ENCODE assay signal across 11 mouse cellular contexts in genomic region chr1:20867241-20867902, GRCm38 (mm10). TPM values are rescaled to one million over a fixed set of nuclear protein-coding genes. Genes with fewer than 3 reads are reported as not detected.
A peak's percentile ranks its signal among the peaks of the same experiment; 100 is the strongest.
DNase-seq lines count a peak whose midpoint lies in the region; ATAC-seq and TF ChIP-seq lines count a peak whose summit lies in the region.
"Had no signal": no experiment of that assay in that cellular context is flagged by ENCODE, and none has a peak within 500 bp of the region (broad histone marks: within the 10 kb centered on the region; RNA-seq: fewer than 3 reads in every experiment).

No protein-coding gene starts in this region.

- peaks cover 5% of the 10 kb centered on the region for H3K4me1 ChIP-seq in ES-Bruce4 (ENCODE audit: control insufficient read depth, insufficient read depth, low read length)
- no peaks in the 10 kb centered on the region for H3K4me1 ChIP-seq in embryonic facial prominence, embryonic 11.5 days (ENCODE audit: control insufficient read depth, insufficient read depth, low read length)
- no peaks in the 10 kb centered on the region; the same call in 1 of the 2 replicates for H3K4me1 ChIP-seq in intestine, embryonic 16.5 days (ENCODE audit: control insufficient read depth, insufficient read depth, low read length)
- no peaks in the 10 kb centered on the region for H3K4me1 ChIP-seq in kidney, adult 2 months (ENCODE audit: control insufficient read depth, insufficient read depth, low read length)
- H3K4me1 ChIP-seq: embryonic facial prominence, embryonic 15.5 days had no signal

- H3K4me3 ChIP-seq in ES-Bruce4 (ENCODE audit: low read depth, low read length), result no peak overlapping the region
- H3K4me3 ChIP-seq in embryonic facial prominence, embryonic 11.5 days (ENCODE audit: low read depth, low read length), result no peak overlapping the region
- H3K4me3 ChIP-seq in intestine, embryonic 16.5 days (ENCODE audit: low read length), result no peak overlapping the region
- H3K4me3 ChIP-seq in kidney, adult 2 months (ENCODE audit: insufficient read depth, low read depth, low read length), result no peak overlapping the region
- H3K4me3 ChIP-seq: embryonic facial prominence, embryonic 15.5 days had no signal

- TF ChIP-seq EP300 in ES-Bruce4 (IDR thresholded peaks at IDR 0.05; ENCODE audit: insufficient read depth, low read depth, low read length), result peak; percentile 93

- no peak overlapping the region for H3K4me2 ChIP-seq in embryonic facial prominence, embryonic 11.5 days (ENCODE audit: low read depth, low read length)
- H3K4me2 ChIP-seq in intestine, embryonic 16.5 days (ENCODE audit: low read depth, low read length), result no peak overlapping the region
- H3K4me2 ChIP-seq: embryonic facial prominence, embryonic 15.5 days had no signal

- no peaks in the 10 kb centered on the region for H3K9me3 ChIP-seq in ES-Bruce4 (replicated peaks; ENCODE audit: control insufficient read depth, insufficient read depth, low read length, poor library complexity, severe bottlenecking)
- no peaks in the 10 kb centered on the region for H3K9me3 ChIP-seq in embryonic facial prominence, embryonic 11.5 days (replicated peaks; ENCODE audit: control insufficient read depth, low read length)
- H3K9me3 ChIP-seq in intestine, embryonic 16.5 days (ENCODE audit: control insufficient read depth, low read length), result no peaks in the 10 kb centered on the region
- H3K9me3 ChIP-seq: embryonic facial prominence, embryonic 15.5 days had no signal

- no peaks in the 10 kb centered on the region for H3K27me3 ChIP-seq in ES-Bruce4 (ENCODE audit: control insufficient read depth, insufficient read depth, low read length, poor library complexity, severe bottlenecking)
- no peaks in the 10 kb centered on the region for H3K27me3 ChIP-seq in embryonic facial prominence, embryonic 11.5 days (ENCODE audit: control insufficient read depth, insufficient read depth, low read length)
- no peaks in the 10 kb centered on the region for H3K27me3 ChIP-seq in intestine, embryonic 16.5 days (replicated peaks; ENCODE audit: control insufficient read depth, insufficient read depth, low read length)
- no peaks in the 10 kb centered on the region for H3K27me3 ChIP-seq in kidney, adult 2 months (replicated peaks; ENCODE audit: control insufficient read depth, insufficient read depth, low read length)
- H3K27me3 ChIP-seq: embryonic facial prominence, embryonic 15.5 days; Patski had no signal

- TF ChIP-seq POLR2A in ES-Bruce4 (IDR thresholded peaks at IDR 0.05; ENCODE audit: insufficient read depth, low read length), result no peak
- TF ChIP-seq POLR2A in kidney, adult 2 months (IDR thresholded peaks at IDR 0.05; ENCODE audit: low read depth, low read length), result no peak

- H3K36me3 ChIP-seq in ES-Bruce4 (ENCODE audit: control insufficient read depth, insufficient read depth, low read length, poor library complexity, severe bottlenecking), result no peaks in the 10 kb centered on the region
- no peaks in the 10 kb centered on the region for H3K36me3 ChIP-seq in embryonic facial prominence, embryonic 11.5 days (replicated peaks; ENCODE audit: control insufficient read depth, insufficient read depth, low read depth, low read length)
- H3K36me3 ChIP-seq in intestine, embryonic 16.5 days (ENCODE audit: control insufficient read depth, insufficient read depth, low read length), result no peaks in the 10 kb centered on the region
- no peaks in the 10 kb centered on the region for H3K36me3 ChIP-seq in kidney, adult 2 months (ENCODE audit: control insufficient read depth, insufficient read depth, low read length)
- H3K36me3 ChIP-seq: embryonic facial prominence, embryonic 15.5 days had no signal

- 49% methylated on average over 8 of the region's 8 CpGs for WGBS in embryonic facial prominence, embryonic 11.5 days
- WGBS in intestine, embryonic 16.5 days, result 46% methylated on average over 8 of the region's 8 CpGs
- 69% methylated on average over 8 of the region's 8 CpGs for WGBS in kidney, adult 2 months

- DNase-seq in WW6 (ENCODE audit: low read depth, low spot score), result peak; percentile 52
- DNase-seq in embryonic facial prominence, embryonic 11.5 days (ENCODE audit: low spot score), result no peak
- no peak for DNase-seq in kidney, adult 2 months
- DNase-seq in thymus, postnatal 36 days, result no peak
- DNase-seq in B cell, adult 2 months, result no peak
- no peak for DNase-seq in lung, postnatal 4 days
- DNase-seq: heart, postnatal 4 days had no signal

- H3K9ac ChIP-seq in ES-Bruce4 (ENCODE audit: low read depth, poor library complexity, severe bottlenecking), result no peak overlapping the region
- no peak overlapping the region for H3K9ac ChIP-seq in embryonic facial prominence, embryonic 11.5 days (replicated peaks; ENCODE audit: low read length)
- no peak overlapping the region for H3K9ac ChIP-seq in intestine, embryonic 16.5 days (ENCODE audit: low read depth, low read length)
- H3K9ac ChIP-seq: embryonic facial prominence, embryonic 15.5 days had no signal

- TF ChIP-seq CTCF in ES-Bruce4 (IDR thresholded peaks at IDR 0.05; ENCODE audit: low read depth, low read length), result no peak
- no peak for TF ChIP-seq CTCF in kidney, adult 2 months (conservative IDR thresholded peaks at IDR 0.05; ENCODE audit: insufficient read depth, insufficient read length, low read depth, low read length)

- H3K27ac ChIP-seq in ES-Bruce4 (ENCODE audit: insufficient read depth, low read length), result peak overlapping the region; percentile 87
- no peak overlapping the region for H3K27ac ChIP-seq in embryonic facial prominence, embryonic 11.5 days (replicated peaks; ENCODE audit: low read depth, low read length)
- peak overlapping the region; percentile 50 for H3K27ac ChIP-seq in intestine, embryonic 16.5 days (ENCODE audit: low read length)
- H3K27ac ChIP-seq in kidney, adult 2 months (ENCODE audit: insufficient read depth, low read depth, low read length), result no peak overlapping the region
- H3K27ac ChIP-seq: embryonic facial prominence, embryonic 15.5 days had no signal

- peak; percentile 51; the same call in 1 of the 2 replicates for ATAC-seq in embryonic facial prominence, embryonic 11.5 days (replicated peaks; ENCODE audit: insufficient number of reproducible peaks, low FRiP score, low TSS enrichment, low read depth)
- no peak for ATAC-seq in intestine, embryonic 16.5 days
- ATAC-seq: Patski had no signal

RNA-seq across cellular contexts. Expression of gene Paqr8, which starts 23.0 kb away (rescaled TPM):
- 4.4 and 4.9 TPM in 2 replicates for polyA plus RNA-seq in ES-Bruce4 (2011; ENCODE audit: insufficient read depth, insufficient read length, low read depth, missing spikeins)
- polyA plus RNA-seq in embryonic facial prominence, embryonic 11.5 days (2014; fragmentation: Nextera tagmentation; extraction: Ambion mirVana), result 5.7 and 6.6 TPM in 2 replicates
- polyA plus RNA-seq in intestine, embryonic 16.5 days (2015; fragmentation: Nextera tagmentation; extraction: Ambion mirVana), result 6.1 and 6.2 TPM in 2 replicates
- polyA plus RNA-seq in kidney, adult 2 months (2012; rRNA removed), result 2.6 and 2.8 TPM in 2 replicates

RNA-seq across cellular contexts. Expression of gene Mcm3, which starts 47.3 kb away (rescaled TPM):
- polyA plus RNA-seq in ES-Bruce4 (2011; ENCODE audit: insufficient read depth, insufficient read length, low read depth, missing spikeins), result 178 and 187 TPM in 2 replicates
- 219 TPM in 2 replicates for polyA plus RNA-seq in embryonic facial prominence, embryonic 11.5 days (2014; fragmentation: Nextera tagmentation; extraction: Ambion mirVana)
- 103 and 121 TPM in 2 replicates for polyA plus RNA-seq in intestine, embryonic 16.5 days (2015; fragmentation: Nextera tagmentation; extraction: Ambion mirVana)
- polyA plus RNA-seq in kidney, adult 2 months (2012; rRNA removed), result 3.3 and 5.6 TPM in 2 replicates

Comparison
In these comparisons a context has a peak if more than half of its experiments do, and no peak if none do; other contexts are left out.
1. H3K27ac ChIP-seq: peak in ES-Bruce4 (single experiment) and intestine, embryonic 16.5 days (single experiment); none in embryonic facial prominence, embryonic 11.5 days (single experiment) and kidney, adult 2 months (single experiment).
2. RNA of gene Mcm3, which starts 47.3 kb away (polyA plus RNA-seq): 219 TPM in embryonic facial prominence, embryonic 11.5 days, 178 to 187 TPM in ES-Bruce4 and 103 to 121 TPM in intestine, embryonic 16.5 days; 3.3 to 5.6 TPM in kidney, adult 2 months; every median in the first group is over 10 times any median in the second.